Mouse (Mus musculus) bone marrow macrophage, adult 2 months (primary cell): ENCODE data around the gene P3h2.

Experiments
- CTCF ChIP-seq: IDR thresholded peaks from 2 replicates; pipeline ENCODE4 v1.5.1; 2012; ENCODE audit warnings: low read depth, mild to moderate bottlenecking, low read length, moderate library complexity
- POLR2A ChIP-seq: IDR thresholded peaks from 2 replicates; pipeline ENCODE4 v1.6.1; 2012; ENCODE audit warnings: mild to moderate bottlenecking, low read depth, low read length, borderline replicate concordance

DNA sequence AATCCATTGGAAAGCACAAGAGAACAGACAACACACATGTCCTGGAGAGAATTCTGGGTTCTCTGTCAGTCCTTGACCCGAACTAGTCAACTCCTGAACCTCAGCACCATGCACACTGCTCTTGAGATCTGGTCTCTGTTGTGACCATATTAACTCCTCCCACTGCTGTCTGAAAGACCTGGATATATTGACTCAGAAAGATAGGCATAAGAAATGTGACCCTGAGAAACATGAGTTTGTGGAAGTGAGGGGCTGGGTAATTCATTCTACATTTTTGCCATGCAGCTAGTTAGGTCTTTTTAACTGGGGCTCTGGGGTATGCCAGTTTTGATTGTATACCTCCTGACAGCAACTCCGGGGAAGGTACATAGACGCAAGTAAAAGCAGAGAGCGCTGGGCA lies 1.3 kb downstream of the P3h2 start:
- TF ChIP-seq POLR2A (no peak), CTCF (no peak)
